Mouse (Mus musculus) MEL (cell line): ENCODE results near the gene Prickle4. TPM values are rescaled to one million over a fixed set of nuclear protein-coding genes. Genes with fewer than 3 reads are reported as not detected.

Experiments
- DNase-seq: peaks from one replicate; pipeline ENCODE4 v3.0.0; 2011; ENCODE audit warnings: low read depth, low spot score
- H3K27ac ChIP-seq: 2 replicates; pipeline ENCODE4 v1.5.1; 2012; ENCODE audit warnings: low read depth, mild to moderate bottlenecking, control low read depth, low read length, moderate library complexity; ENCODE audit not compliant: control insufficient read depth
- H3K27me3 ChIP-seq, 2 experiments: fragments of 150-350 bp in 1 of 2; sonication (generic) in 1 of 2; 2 replicates each; pipeline ENCODE4 v1.6.1; 2012; ENCODE audit warnings: low read length in 2 of 2, mild to moderate bottlenecking in 2 of 2, improper control_type of control experiment in 1 of 2, moderate library complexity in 1 of 2; ENCODE audit not compliant: insufficient read depth in 2 of 2, control insufficient read depth in 1 of 2
- H3K36me3 ChIP-seq, 2 experiments: 2 replicates each; pipeline ENCODE4 v1.6.1; 2012 to 2014; ENCODE audit warnings: low read length in 2 of 2, improper control_type of control experiment in 1 of 2, inconsistent platforms in 1 of 2, mild to moderate bottlenecking in 1 of 2; ENCODE audit not compliant: insufficient read depth in 2 of 2, control insufficient read depth in 1 of 2
- H3K4me1 ChIP-seq, 2 experiments: fragments of 150-350 bp in 1 of 2; sonication (generic) in 1 of 2; 2 replicates each; pipeline ENCODE4 v1.6.1; 2012; ENCODE audit warnings: low read length in 2 of 2, improper control_type of control experiment in 1 of 2, mild to moderate bottlenecking in 1 of 2; ENCODE audit not compliant: insufficient read depth in 2 of 2, control insufficient read depth in 1 of 2
- H3K4me3 ChIP-seq, 2 experiments: fragments of 150-350 bp in 1 of 2; sonication (generic) in 1 of 2; 2 replicates each; pipeline ENCODE4 v1.5.1; 2012; ENCODE audit warnings: low read depth in 2 of 2, low read length in 2 of 2, mild to moderate bottlenecking in 2 of 2, moderate library complexity in 2 of 2, control low read depth in 1 of 2, improper control_type of control experiment in 1 of 2; ENCODE audit not compliant: control insufficient read depth in 1 of 2, insufficient read depth in 1 of 2
- H3K79me2 ChIP-seq: 2 replicates; pipeline ENCODE4 v1.6.1; 2012; ENCODE audit warnings: mild to moderate bottlenecking, low read length, moderate library complexity; ENCODE audit not compliant: control insufficient read depth, poor library complexity, insufficient read depth
- H3K9ac ChIP-seq: 2 replicates; pipeline ENCODE4 v1.6.1; 2012; ENCODE audit warnings: low read depth, mild to moderate bottlenecking, control low read depth, low read length, moderate library complexity; ENCODE audit not compliant: control insufficient read depth, poor library complexity, severe bottlenecking
- H3K9me3 ChIP-seq: fragments of 150-350 bp; sonication (generic); replicated peaks from 2 replicates; pipeline ENCODE4 v1.6.1; 2012; ENCODE audit warnings: mild to moderate bottlenecking, low read length, improper control_type of control experiment, moderate library complexity; ENCODE audit not compliant: insufficient read depth
- CHD2 ChIP-seq: IDR thresholded peaks from 2 replicates; pipeline ENCODE4 v1.6.1; 2011; ENCODE audit warnings: low read length, improper control_type of control experiment
- CTCF ChIP-seq, 3 experiments: IDR thresholded peaks in 2 of 3; conservative IDR thresholded peaks in 1 of 3; 2 replicates each; pipeline ENCODE4 v1.5.1; 2011 to 2012; ENCODE audit warnings: low read length in 3 of 3, low read depth in 2 of 3, mild to moderate bottlenecking in 2 of 3, improper control_type of control experiment in 1 of 3, inconsistent platforms in 1 of 3, mixed read lengths in 1 of 3, moderate library complexity in 1 of 3; ENCODE audit not compliant: control insufficient read depth in 1 of 3, insufficient read depth in 1 of 3, poor library complexity in 1 of 3, severe bottlenecking in 1 of 3
- POLR2AphosphoS5 ChIP-seq: IDR thresholded peaks from 2 replicates; pipeline ENCODE4 v1.6.1; 2012; ENCODE audit warnings: low read depth, borderline replicate concordance, mild to moderate bottlenecking, inconsistent platforms, low read length, moderate library complexity, mixed read lengths
- SMC3 ChIP-seq: IDR thresholded peaks from 2 replicates; pipeline ENCODE4 v1.6.1; 2011; ENCODE audit warnings: low read depth, low read length, improper control_type of control experiment
- polyA plus RNA-seq, 2 experiments: library from polyadenylated mRNA; stranded (reverse) in 1 of 2; unstranded in 1 of 2; fragments of >175 nt in 1 of 2; fragments of >200 nt in 1 of 2; gene quantifications; 2 replicates each; pipeline versions ENCODE4 v1.2.1 to v1.2.4; 2012; ENCODE audit warnings: low replicate concordance in 2 of 2, low read depth in 1 of 2; ENCODE audit not compliant: insufficient read length in 2 of 2, insufficient read depth in 1 of 2, missing spikeins in 1 of 2
- total RNA-seq: library from RNA; depleted of rRNA; stranded (reverse); fragments of 300-350 nt; gene quantifications from 2 replicates; pipeline ENCODE4 v1.2.3, GENCODE M21; 2012; rRNA removed

The Prickle4 gene
- total and polyA plus RNA-seq, 3 experiments = 0.23 to 4.3 TPM; not detected in 1

- H3K27me3 ChIP-seq = no peaks in the 10 kb centered on the region
- no peak overlapping the region for H3K9ac ChIP-seq
- TF ChIP-seq CHD2 (no peak), POLR2AphosphoS5 (no peak), CTCF (IDR thresholded peaks at IDR 0.05 in 2 of 3, conservative IDR thresholded peaks at IDR 0.05 in 1 of 3; ENCODE audit: control insufficient read depth in 1 of 3, insufficient read depth in 1 of 3, low read depth in 2 of 3, low read length in 3 of 3, poor library complexity in 1 of 3, severe bottlenecking in 1 of 3) (peak; percentile 17 to 53 (median 20); a peak in 5 of 6 replicates), SMC3 (peak; percentile 34; the same call in 1 of the 2 replicates)
- peak; percentile 60 for DNase-seq
- no peaks in the 10 kb centered on the region for H3K79me2 ChIP-seq
- no peaks in the 10 kb centered on the region for H3K4me1 ChIP-seq
- H3K36me3 ChIP-seq = no peaks in the 10 kb centered on the region
- no peak overlapping the region for H3K27ac ChIP-seq
- no peaks in the 10 kb centered on the region for H3K9me3 ChIP-seq
- H3K4me3 ChIP-seq = no peak overlapping the region
Observed at GRCm38 (mm10) chr17:47642992-47643391, 51.5 kb downstream of the Prickle4 start.

Other genes starting within 250 kb of the Prickle4 start
- 14.4 and 15.2 TPM in 2 replicates for gene Taf8, start 192.4 kb downstream of the Prickle4 start, total RNA-seq
- gene Taf8, start 192.4 kb downstream of the Prickle4 start, polyA plus RNA-seq = 10 to 100 TPM in 1 of 2 experiments, not detected in 1; 25.7 TPM
- 143 TPM in 2 replicates for gene Ccnd3, start 189.7 kb downstream of the Prickle4 start, total RNA-seq
- gene Ccnd3, start 189.7 kb downstream of the Prickle4 start, polyA plus RNA-seq = 100 to 1,000 TPM in 1 of 2 experiments, not detected in 1; 568 TPM
- gene Bysl, start 83.2 kb downstream of the Prickle4 start, total RNA-seq = 60.2 and 69.3 TPM in 2 replicates
- 10 to 100 TPM in 1 of 2 experiments, not detected in 1; 85.4 TPM for gene Bysl, start 83.2 kb downstream of the Prickle4 start, polyA plus RNA-seq
- gene Med20, start 83.2 kb downstream of the Prickle4 start, total RNA-seq = 45.9 and 62.6 TPM in 2 replicates
- gene Med20, start 83.2 kb downstream of the Prickle4 start, polyA plus RNA-seq = 10 to 100 TPM in 1 of 2 experiments, not detected in 1; 45.7 TPM
- 1.1 and 2.9 TPM in 2 replicates for gene Gm20517, start 83.1 kb downstream of the Prickle4 start, total RNA-seq
- gene Gm20517, start 83.1 kb downstream of the Prickle4 start, polyA plus RNA-seq = 1 to 10 TPM in 1 of 2 experiments, not detected in 1; 1.9 TPM
- gene Usp49, start 64.0 kb downstream of the Prickle4 start, total RNA-seq = 5.2 and 5.5 TPM in 2 replicates
- 10 to 100 TPM in 1 of 2 experiments, not detected in 1; 16.1 TPM for gene Usp49, start 64.0 kb downstream of the Prickle4 start, polyA plus RNA-seq
- 66.5 and 67.6 TPM in 2 replicates for gene Tomm6, start 6.3 kb downstream of the Prickle4 start, total RNA-seq
- gene Tomm6, start 6.3 kb downstream of the Prickle4 start, polyA plus RNA-seq = 100 to 1,000 TPM in 1 of 2 experiments, not detected in 1; 577 TPM
- gene Frs3, start 5.7 kb downstream of the Prickle4 start, total RNA-seq = 1.5 and 2.7 TPM in 2 replicates
- 1 to 10 TPM in 1 of 2 experiments, not detected in 1; 4.4 TPM for gene Frs3, start 5.7 kb downstream of the Prickle4 start, polyA plus RNA-seq
- 0.56 and 0.81 TPM in 2 replicates for gene Gm21981, start 281 bp downstream of the Prickle4 start, total RNA-seq
- gene Gm21981, start 281 bp downstream of the Prickle4 start, polyA plus RNA-seq = under 1 TPM in 1 of 2 experiments, not detected in 1; 0.71 TPM
- not detected in 2 replicates for gene Pgc, start 32.1 kb upstream of the Prickle4 start, total RNA-seq
- not detected for gene Pgc, start 32.1 kb upstream of the Prickle4 start, polyA plus RNA-seq
- 14.7 and 16.4 TPM in 2 replicates for gene Tfeb, start 42.3 kb upstream of the Prickle4 start, total RNA-seq
- 10 to 100 TPM in 1 of 2 experiments, not detected in 1; 22.8 TPM for gene Tfeb, start 42.3 kb upstream of the Prickle4 start, polyA plus RNA-seq
- gene Mdfi, start 140.0 kb upstream of the Prickle4 start, total RNA-seq = not detected in 2 replicates
- gene Mdfi, start 140.0 kb upstream of the Prickle4 start, polyA plus RNA-seq = not detected
- gene Foxp4, start 229.9 kb upstream of the Prickle4 start, total RNA-seq = 6.6 and 7.1 TPM in 2 replicates
- 10 to 100 TPM in 1 of 2 experiments, not detected in 1; 50.5 TPM for gene Foxp4, start 229.9 kb upstream of the Prickle4 start, polyA plus RNA-seq